Mouse (Mus musculus): ENCODE results near the gene Gm20721. TPM values are rescaled to one million over a fixed set of nuclear protein-coding genes. Genes with fewer than 3 reads are reported as not detected.

The Gm20721 gene
- polyA plus RNA-seq, 1 experiment from 2014 or later, result 15.2 TPM

DNA sequence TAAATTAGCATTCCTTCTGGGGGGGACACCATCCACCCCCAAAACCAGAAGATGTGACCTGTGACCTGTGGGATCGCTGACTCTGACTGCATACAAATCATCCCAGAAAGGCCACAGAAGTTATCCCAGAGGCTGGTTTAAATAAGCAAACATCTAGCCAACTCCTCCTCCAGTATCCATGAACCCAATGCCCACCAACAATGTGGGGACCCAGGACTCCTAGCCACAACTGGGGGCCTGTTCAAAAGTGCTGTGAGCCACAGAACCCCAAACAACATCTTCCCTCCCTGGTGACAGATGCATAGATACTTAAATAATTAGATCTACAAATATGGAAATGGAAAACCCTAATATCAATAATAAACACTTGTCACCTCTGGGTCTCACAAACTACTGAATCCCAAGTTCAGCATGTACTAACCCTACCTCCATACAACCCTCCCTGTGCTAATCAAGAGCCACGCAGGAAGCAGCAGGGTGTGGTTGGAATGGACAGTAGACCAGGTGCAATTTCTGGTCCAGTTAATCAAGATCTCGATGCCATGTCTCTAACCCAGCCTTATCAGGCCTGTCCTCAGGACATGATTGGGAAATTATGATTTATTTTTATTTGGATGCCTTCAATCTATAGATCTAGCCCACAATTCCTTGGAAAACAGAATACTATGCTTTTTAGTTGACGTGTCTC, 5.5 kb downstream of the Gm20721 start:
- WGBS, result 91% methylated on average over 4 of the region's 4 CpGs
- no peak overlapping the region for H3K27ac ChIP-seq (replicated peaks)

DNA sequence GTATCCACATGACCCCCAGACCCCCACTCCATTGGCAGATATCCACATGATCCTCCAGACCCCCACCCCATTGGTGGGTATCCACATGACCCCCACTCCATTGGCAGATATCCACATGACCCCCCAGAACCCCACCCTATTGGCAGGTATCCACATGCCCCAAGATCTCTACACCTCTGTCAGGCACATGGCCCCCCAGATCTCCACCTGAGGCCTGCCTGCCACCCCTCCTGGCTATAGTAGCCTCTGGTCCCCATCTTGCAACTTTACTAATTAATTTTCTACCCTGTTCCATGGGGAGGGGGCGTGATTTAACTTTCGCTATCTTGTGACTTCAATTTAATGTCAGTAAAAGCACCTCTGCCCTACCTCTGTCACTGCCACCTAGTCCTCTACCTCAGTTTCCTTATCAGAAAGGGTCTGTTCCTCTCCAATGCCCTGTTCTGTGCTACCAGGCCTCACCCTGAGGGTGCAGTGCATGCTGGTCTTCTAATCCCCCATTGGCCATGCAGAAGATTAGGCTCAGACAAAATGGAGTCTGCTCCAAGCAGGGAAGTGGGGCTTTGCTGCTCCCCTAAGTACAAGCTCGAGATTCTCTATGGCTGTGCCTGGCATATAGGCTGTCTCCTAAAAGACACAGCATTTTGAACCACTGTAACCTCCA, 6.2 kb downstream of the Gm20721 start:
- no peak for DNase-seq (ENCODE audit: low spot score)
- no peak overlapping the region for H3K27ac ChIP-seq (replicated peaks)

More for the DNA sequence above, 5.5 kb downstream of the Gm20721 start:
- Histone ChIP-seq H3K4me1 (peaks cover 56% of the 10 kb centered on the region), H3K36me3 (peaks cover 95% of the 10 kb centered on the region), H3K4me3 (no peak overlapping the region), H3K9me3 (replicated peaks) (no peaks in the 10 kb centered on the region; the same call in 1 of the 2 replicates), H3K27me3 (ENCODE audit: low read depth, poor library complexity, severe bottlenecking) (no peaks in the 10 kb centered on the region)
- DNase-seq (ENCODE audit: low spot score), result no peak

DNA sequence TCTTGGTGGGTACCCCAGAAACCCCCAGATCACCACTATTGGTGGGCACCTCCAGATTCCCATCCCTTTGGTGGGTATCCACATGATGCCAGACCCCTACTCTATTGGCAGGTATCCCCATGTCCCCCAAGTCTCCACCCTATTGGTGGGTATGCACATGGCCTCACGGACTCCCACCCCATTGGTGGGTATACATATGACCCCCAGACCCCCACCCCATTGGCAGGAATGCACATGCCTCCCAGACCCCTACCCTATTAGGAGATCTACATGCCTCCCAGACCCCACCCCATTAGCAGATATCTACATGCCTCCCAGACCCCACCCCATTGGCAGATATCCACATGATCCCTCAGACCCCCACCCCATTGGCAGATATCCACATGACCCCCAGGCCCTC, 6.8 kb downstream of the Gm20721 start:
- 100% methylated on average over 1 of the region's 1 CpGs for WGBS
- DNase-seq (ENCODE audit: low spot score), result no peak

More for the DNA sequence above, 6.2 kb downstream of the Gm20721 start:
- Histone ChIP-seq H3K27me3 (ENCODE audit: low read depth, poor library complexity, severe bottlenecking) (no peaks in the 10 kb centered on the region), H3K36me3 (peaks cover 89% of the 10 kb centered on the region), H3K9me3 (replicated peaks) (no peaks in the 10 kb centered on the region; the same call in 1 of the 2 replicates), H3K4me1 (peaks cover 60% of the 10 kb centered on the region), H3K4me3 (no peak overlapping the region)
- WGBS, result 91% methylated on average over 3 of the region's 3 CpGs

DNA sequence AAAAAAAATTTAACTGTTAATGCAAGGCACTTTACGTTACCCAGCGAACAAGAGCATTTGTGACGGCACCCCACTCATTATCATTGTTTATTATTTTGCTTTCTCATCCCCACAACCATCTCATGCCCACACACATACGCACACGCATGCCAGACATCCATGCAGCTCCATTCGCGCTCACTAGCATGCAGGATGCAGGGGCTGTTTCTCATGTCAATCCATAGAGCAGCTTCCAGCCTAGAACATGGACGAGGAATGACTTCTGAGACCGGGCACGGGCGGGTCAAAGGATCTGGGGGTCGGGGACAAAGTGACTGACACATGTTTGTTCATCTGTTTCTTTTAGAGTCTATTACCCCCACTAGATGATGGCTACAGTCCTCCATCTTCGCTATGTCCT, 9.2 kb downstream of the Gm20721 start:
- WGBS, result 92% methylated on average over 13 of the region's 13 CpGs
- peaks cover 73% of the 10 kb centered on the region for H3K4me1 ChIP-seq
- H3K27me3 ChIP-seq (ENCODE audit: low read depth, poor library complexity, severe bottlenecking), result no peaks in the 10 kb centered on the region
- peaks cover 72% of the 10 kb centered on the region for H3K36me3 ChIP-seq
- H3K27ac ChIP-seq (replicated peaks), result no peak overlapping the region
- no peaks in the 10 kb centered on the region for H3K9me3 ChIP-seq (replicated peaks)
- DNase-seq (ENCODE audit: low spot score), result no peak
- H3K4me3 ChIP-seq, result no peak overlapping the region

More for the DNA sequence above, 6.8 kb downstream of the Gm20721 start:
- Histone ChIP-seq H3K4me3 (no peak overlapping the region), H3K36me3 (peaks cover 87% of the 10 kb centered on the region), H3K27me3 (ENCODE audit: low read depth, poor library complexity, severe bottlenecking) (no peaks in the 10 kb centered on the region), H3K4me1 (peaks cover 66% of the 10 kb centered on the region), H3K9me3 (replicated peaks) (no peaks in the 10 kb centered on the region), H3K27ac (replicated peaks) (no peak overlapping the region)

DNA sequence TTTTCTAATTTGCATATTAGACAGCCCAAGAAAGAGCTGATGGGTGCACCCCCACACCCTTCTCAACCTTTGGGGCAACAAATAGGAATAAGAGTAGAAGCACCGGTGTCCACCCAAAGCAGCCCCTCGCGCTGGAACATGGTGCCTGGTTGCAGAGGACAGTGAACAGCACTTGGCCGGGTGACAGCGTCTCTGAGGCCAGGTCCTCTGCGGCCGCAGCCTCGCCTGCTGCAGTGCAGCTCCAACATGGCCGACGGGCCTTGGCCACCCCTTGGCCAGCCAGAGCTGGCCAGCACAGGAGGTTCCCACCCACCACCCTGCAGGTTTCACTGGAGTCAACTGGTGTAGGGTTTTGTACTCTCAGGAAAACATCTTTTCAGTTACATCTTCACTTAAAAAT, 12.1 kb downstream of the Gm20721 start:
- Histone ChIP-seq H3K4me1 (peaks cover 64% of the 10 kb centered on the region), H3K27me3 (ENCODE audit: low read depth, poor library complexity, severe bottlenecking) (no peaks in the 10 kb centered on the region), H3K9me3 (replicated peaks) (no peaks in the 10 kb centered on the region), H3K36me3 (peaks cover 43% of the 10 kb centered on the region), H3K27ac (replicated peaks) (no peak overlapping the region), H3K4me3 (no peak overlapping the region)
- no peak for DNase-seq (ENCODE audit: low spot score)
- WGBS, result 87% methylated on average over 10 of the region's 10 CpGs

DNA sequence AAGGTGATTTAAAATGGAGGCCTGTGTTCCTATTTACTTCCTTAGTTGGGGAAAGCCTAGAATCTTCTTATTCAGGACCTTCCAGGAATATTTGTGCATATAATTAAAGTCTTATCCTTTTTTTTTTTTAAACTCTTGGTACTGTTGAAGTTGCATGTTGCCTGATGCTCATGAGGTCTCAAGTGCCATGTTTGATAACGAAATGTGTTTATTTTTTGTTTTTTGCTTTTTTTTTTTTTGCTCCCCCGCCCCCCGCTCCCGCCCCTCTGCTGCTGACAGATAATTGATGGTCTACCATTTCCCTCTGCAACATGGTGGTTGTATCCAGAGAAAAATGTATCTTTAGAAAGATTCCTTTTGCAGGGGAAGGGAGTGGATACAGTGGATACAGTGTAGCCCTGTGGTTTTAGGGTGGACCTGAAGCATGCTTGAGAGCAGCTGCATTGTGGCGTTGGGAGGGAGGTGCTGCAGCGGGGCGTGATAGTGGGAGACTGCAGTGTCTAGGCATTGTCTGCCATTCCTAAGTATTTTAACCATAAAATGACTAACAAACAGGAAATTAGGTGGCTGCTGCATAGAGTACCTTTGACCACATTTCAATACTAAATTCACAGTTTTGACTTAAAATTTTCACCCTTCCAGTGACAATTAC, 13.1 kb downstream of the Gm20721 start:
- H3K9me3 ChIP-seq (replicated peaks), result peaks cover 6% of the 10 kb centered on the region
- 72% methylated on average over 7 of the region's 7 CpGs for WGBS
- peaks cover 70% of the 10 kb centered on the region for H3K4me1 ChIP-seq
- 0 out of 2 replicates have a peak overlapping the region, but pooled peaks have one; percentile 93 for H3K4me3 ChIP-seq
- no peaks in the 10 kb centered on the region for H3K27me3 ChIP-seq (ENCODE audit: low read depth, poor library complexity, severe bottlenecking)
- DNase-seq (ENCODE audit: low spot score), result no peak
- H3K36me3 ChIP-seq, result peaks cover 40% of the 10 kb centered on the region
- no peak overlapping the region for H3K27ac ChIP-seq (replicated peaks)

DNA sequence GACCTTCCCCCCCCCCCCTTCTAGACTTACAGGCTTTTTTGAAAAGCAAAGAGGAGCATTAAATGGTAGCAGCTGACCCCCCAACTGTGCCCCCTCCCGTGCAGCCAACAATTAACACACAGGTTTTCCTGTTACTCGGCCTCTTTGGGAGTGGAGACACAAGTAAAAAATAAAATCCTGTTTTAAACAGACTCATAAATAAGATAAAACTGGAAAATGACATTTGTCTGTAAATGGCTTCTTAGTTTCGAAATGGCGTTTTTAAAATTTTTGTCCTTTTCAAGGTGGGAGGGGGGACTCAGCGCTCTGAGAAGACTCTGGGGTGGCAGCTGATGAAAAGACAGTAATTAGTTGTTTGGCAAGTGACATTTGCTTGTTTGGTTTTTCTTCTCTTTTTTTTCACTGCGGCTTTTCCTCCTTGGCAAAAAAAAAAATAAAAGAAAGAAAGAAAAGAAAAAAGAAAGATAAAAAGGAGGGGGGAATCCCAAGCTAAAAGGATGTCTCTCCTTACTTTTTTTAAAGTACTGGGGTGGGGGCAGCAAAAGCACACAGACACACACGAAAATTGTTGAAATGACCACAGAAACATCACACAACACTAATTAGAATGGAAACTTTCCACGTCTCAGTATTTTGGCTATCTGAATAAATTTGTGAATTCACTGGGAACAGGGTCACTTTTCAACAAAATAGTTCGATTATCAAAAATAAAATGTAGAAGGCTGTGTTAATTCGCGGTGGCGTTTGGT, 15.1 kb downstream of the Gm20721 start:
- H3K27me3 ChIP-seq (ENCODE audit: low read depth, poor library complexity, severe bottlenecking), result no peaks in the 10 kb centered on the region
- peak overlapping the region; percentile 100 for H3K27ac ChIP-seq (replicated peaks)
- H3K9me3 ChIP-seq (replicated peaks), result peaks cover 17% of the 10 kb centered on the region
- H3K36me3 ChIP-seq, result peaks cover 40% of the 10 kb centered on the region
- DNase-seq (ENCODE audit: low spot score), result no peak
- H3K4me1 ChIP-seq, result peaks cover 72% of the 10 kb centered on the region
- WGBS, result 27% methylated on average over 12 of the region's 12 CpGs
- peak overlapping the region; percentile 93 for H3K4me3 ChIP-seq

DNA sequence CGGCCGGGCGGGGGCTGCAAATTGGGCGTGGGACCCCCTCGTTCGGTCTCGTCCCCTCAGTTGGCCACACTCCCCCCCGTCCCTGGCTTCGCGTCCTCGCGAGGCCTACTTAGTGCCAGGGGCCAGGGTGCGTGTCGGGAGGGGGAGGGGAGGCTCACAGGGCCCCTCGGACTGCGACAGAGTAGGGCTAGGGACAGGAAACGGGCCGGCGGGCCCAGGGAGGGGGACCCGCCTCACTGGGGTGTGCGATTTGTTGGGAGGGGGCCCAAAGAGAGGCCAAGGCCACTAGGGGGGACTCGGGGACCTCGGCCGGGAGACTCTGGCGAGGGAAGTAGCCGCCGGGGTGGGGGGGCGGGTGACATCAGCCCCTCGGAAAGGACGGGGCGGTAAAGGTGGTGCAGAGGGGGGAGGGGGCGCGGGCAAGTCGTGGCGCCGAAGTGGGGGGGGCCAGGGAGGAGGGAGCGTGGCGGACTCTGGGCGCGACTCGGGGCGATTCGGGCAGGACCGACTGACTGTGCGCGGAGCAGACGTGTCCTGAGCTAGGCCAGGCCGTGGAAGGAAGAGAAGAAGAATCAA, 15.8 kb downstream of the Gm20721 start:
- H3K4me1 ChIP-seq, result peaks cover 71% of the 10 kb centered on the region
- DNase-seq (ENCODE audit: low spot score), result peak; percentile 85
- 2% methylated on average over 48 of the region's 48 CpGs for WGBS

DNA sequence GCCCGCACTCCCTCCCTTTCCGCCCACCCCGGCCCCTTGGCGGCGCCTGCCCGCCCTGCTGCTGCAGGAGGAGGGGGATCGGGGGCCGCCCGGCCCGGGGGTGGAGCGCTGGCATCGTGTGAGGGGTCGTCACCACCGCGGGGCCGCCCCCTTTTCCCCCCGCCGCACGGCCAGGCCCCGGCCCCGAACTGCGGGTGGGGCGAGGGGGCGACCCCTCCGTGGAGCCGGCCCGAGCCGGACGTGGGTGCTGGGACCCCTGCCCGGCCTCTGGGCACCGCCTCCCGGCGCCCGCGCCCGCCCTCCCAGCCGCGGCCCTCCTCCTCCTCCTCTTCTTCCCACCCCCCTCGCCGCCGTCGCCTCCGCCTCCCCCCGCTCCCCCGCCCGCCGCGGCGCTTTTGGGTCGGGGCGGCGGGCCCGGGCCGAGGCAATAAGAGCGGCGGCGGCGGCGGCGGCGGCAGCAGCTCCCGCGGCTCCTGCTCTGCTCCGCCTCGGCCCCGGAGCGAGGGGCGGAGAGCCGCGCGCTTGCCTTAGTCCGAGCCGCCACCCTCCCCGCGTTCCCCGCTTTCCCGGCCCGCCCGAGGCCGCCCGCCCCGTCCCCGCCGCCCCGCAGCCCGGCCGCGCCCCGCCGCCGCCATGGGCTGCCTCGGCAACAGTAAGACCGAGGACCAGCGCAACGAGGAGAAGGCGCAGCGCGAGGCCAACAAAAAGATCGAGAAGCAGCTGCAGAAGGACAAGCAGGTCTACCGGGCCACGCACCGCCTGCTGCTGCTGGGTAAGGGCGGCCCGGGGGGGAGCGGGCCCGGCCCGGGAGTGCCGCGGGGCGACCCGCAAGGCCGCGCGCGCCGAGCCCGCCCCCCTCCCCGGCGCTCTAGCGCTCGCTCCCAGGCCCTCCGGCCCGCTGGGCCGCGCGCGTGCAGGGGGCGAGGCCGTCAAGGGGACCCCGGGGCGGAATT, 16.6 kb downstream of the Gm20721 start:
- peak overlapping the region; percentile 93 for H3K4me3 ChIP-seq
- H3K4me1 ChIP-seq, result peaks cover 63% of the 10 kb centered on the region
- WGBS, result under 1% methylated on average over 116 of the region's 131 CpGs
- H3K27me3 ChIP-seq (ENCODE audit: low read depth, poor library complexity, severe bottlenecking), result no peaks in the 10 kb centered on the region
- H3K36me3 ChIP-seq, result peaks cover 33% of the 10 kb centered on the region
- peaks cover 17% of the 10 kb centered on the region for H3K9me3 ChIP-seq (replicated peaks)
- peak overlapping the region; percentile 100 for H3K27ac ChIP-seq (replicated peaks)
- DNase-seq (ENCODE audit: low spot score), result peak; percentile 91

More for the DNA sequence above, 15.8 kb downstream of the Gm20721 start:
- Histone ChIP-seq H3K4me3 (peak overlapping the region; percentile 93), H3K27ac (replicated peaks) (peak overlapping the region; percentile 100), H3K9me3 (replicated peaks) (peaks cover 17% of the 10 kb centered on the region), H3K36me3 (peaks cover 36% of the 10 kb centered on the region), H3K27me3 (ENCODE audit: low read depth, poor library complexity, severe bottlenecking) (no peaks in the 10 kb centered on the region)

DNA sequence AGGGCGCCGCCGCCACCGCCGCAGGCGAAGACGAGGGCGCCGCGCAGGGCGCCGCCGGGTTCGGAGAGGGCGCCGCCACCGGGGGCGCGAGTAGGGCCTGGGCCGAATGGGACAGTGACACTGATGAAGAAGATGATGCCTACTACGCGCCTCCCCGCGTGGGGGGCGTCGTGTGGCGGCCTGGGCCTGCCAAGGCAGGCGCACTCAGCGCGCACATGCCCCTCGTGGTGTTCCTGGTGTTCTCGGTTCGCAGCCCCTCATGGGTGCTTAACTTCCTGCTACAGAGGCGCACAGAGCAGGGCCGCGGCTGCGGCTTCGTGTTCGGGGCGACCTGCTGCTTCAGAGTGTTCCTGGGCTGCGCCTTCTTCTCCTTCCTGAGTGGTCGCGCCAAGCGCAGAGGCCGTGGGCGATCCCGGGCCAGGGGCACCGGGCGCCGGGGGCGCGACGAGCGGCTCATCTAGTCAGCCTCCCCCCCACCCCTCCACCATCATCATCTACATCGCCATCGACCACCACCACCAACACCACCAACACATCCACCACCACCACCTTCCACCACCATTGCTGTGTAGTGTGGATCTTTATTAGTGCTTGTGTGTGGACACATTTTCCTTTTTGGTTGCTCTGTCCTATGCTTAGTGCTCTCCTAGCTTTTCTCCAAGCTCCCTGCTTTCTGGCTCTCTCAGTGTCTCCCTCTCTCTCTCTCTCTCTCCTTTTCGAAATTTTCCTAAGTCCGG, 17.4 kb downstream of the Gm20721 start:
- 42% methylated on average over 58 of the region's 58 CpGs for WGBS
- Histone ChIP-seq H3K27me3 (ENCODE audit: low read depth, poor library complexity, severe bottlenecking) (no peaks in the 10 kb centered on the region), H3K4me1 (peaks cover 55% of the 10 kb centered on the region), H3K27ac (replicated peaks) (peak overlapping the region; percentile 100), H3K36me3 (peaks cover 25% of the 10 kb centered on the region), H3K4me3 (peak overlapping the region; percentile 93), H3K9me3 (replicated peaks) (peaks cover 17% of the 10 kb centered on the region)
- peak; percentile 52 for DNase-seq (ENCODE audit: low spot score)
